Mouse (Mus musculus): Measurements from ENCODE around the gene Ect2. TPM values are rescaled to one million over a fixed set of nuclear protein-coding genes. Genes with fewer than 3 reads are reported as not detected.

Gene Ect2
- total and polyA plus RNA-seq, 3 experiments, result 29.9 to 38.9 (median 36.7) TPM

GRCm38 (mm10) chr3:27195573-27196227, 42.0 kb upstream of the Ect2 start:
- H3K4me3 ChIP-seq (replicated peaks in 1 of 3; ENCODE audit: low read depth in 2 of 3, low read length in 2 of 3, poor library complexity in 1 of 3), result no peak overlapping the region
- H3K36me3 ChIP-seq (replicated peaks in 1 of 2; ENCODE audit: control insufficient read depth in 1 of 2, insufficient read depth in 1 of 2, low read length in 1 of 2), result peaks cover 0 to 58% of the 10 kb centered on the region in 2 experiments
- in situ Hi-C loops (cut with MboI; ENCODE audit: low pct_ligation_motif_present, low pct_unique_long_range_greater_than_20kb, low sequenced_read_pairs) (no loop called here), dilution Hi-C loops (cut with MboI; ENCODE audit: extremely low pct_ligation_motif_present, extremely low pct_unique_long_range_greater_than_20kb, low sequenced_read_pairs) (no loop called here)
- H3K9me3 ChIP-seq (replicated peaks; ENCODE audit: low read length), result no peaks in the 10 kb centered on the region
- H3K4me1 ChIP-seq (ENCODE audit: control insufficient read depth in 1 of 2, insufficient read depth in 2 of 2), result peaks cover 0 to 23% of the 10 kb centered on the region in 2 experiments; a peak in 2 of 4 replicates
- H3K9ac ChIP-seq (ENCODE audit: insufficient read depth, low read depth), result no peak overlapping the region
- no peak for TF ChIP-seq SMC3 (IDR thresholded peaks at IDR 0.05; ENCODE audit: low read depth, low read length)
- no peaks in the 10 kb centered on the region for H3K27me3 ChIP-seq (replicated peaks)
- H3K79me2 ChIP-seq (replicated peaks; ENCODE audit: control insufficient read depth, extremely low read depth, insufficient read depth, poor library complexity, severe bottlenecking), result no peaks in the 10 kb centered on the region
- H3K4me2 ChIP-seq (ENCODE audit: insufficient read depth, low read depth, poor library complexity, severe bottlenecking), result no peak overlapping the region
- DNase-seq (ENCODE audit: extremely low read depth), result no peak
- H3K27ac ChIP-seq (ENCODE audit: insufficient read depth, low read depth), result no peak overlapping the region

- Histone ChIP-seq H3K4me2 (ENCODE audit: insufficient read depth, low read depth, poor library complexity, severe bottlenecking) (no peak overlapping the region), H3K27me3 (replicated peaks) (no peaks in the 10 kb centered on the region), H3K9ac (ENCODE audit: insufficient read depth, low read depth) (no peak overlapping the region), H3K36me3 (replicated peaks in 1 of 2; ENCODE audit: control insufficient read depth in 1 of 2, insufficient read depth in 1 of 2, low read length in 1 of 2) (peaks cover 0 to 62% of the 10 kb centered on the region in 2 experiments), H3K27ac (ENCODE audit: insufficient read depth, low read depth) (no peak overlapping the region), H3K4me1 (ENCODE audit: control insufficient read depth in 1 of 2, insufficient read depth in 2 of 2) (peaks cover 0 to 21% of the 10 kb centered on the region in 2 experiments; a peak in 2 of 4 replicates), H3K4me3 (replicated peaks in 1 of 3; ENCODE audit: low read depth in 2 of 3, low read length in 2 of 3, poor library complexity in 1 of 3) (no peak overlapping the region), H3K9me3 (replicated peaks; ENCODE audit: low read length) (no peaks in the 10 kb centered on the region), H3K79me2 (replicated peaks; ENCODE audit: control insufficient read depth, extremely low read depth, insufficient read depth, poor library complexity, severe bottlenecking) (no peaks in the 10 kb centered on the region; the same call in 1 of the 2 replicates)
- no peak for TF ChIP-seq E2F4 (IDR thresholded peaks at IDR 0.05; ENCODE audit: insufficient replicate concordance, low read depth, low read length)
- no peak for TF ChIP-seq TBP (conservative IDR thresholded peaks at IDR 0.05; ENCODE audit: low read depth, low read length)
- no peak for TF ChIP-seq EP300 (IDR thresholded peaks at IDR 0.05; ENCODE audit: low read length)
- TF ChIP-seq ZC3H11A (IDR thresholded peaks at IDR 0.05; ENCODE audit: low read depth, low read length), result no peak
- in situ Hi-C loops (cut with MboI; ENCODE audit: low pct_ligation_motif_present, low pct_unique_long_range_greater_than_20kb, low sequenced_read_pairs), result no loop called here
- dilution Hi-C loops (cut with MboI; ENCODE audit: extremely low pct_ligation_motif_present, extremely low pct_unique_long_range_greater_than_20kb, low sequenced_read_pairs), result no loop called here
- DNase-seq (ENCODE audit: extremely low read depth), result no peak
Observed at GRCm38 (mm10) chr3:27195153-27195552, 41.5 kb upstream of the Ect2 start.

- H3K36me3 ChIP-seq (replicated peaks in 1 of 2; ENCODE audit: control insufficient read depth in 1 of 2, insufficient read depth in 1 of 2, low read length in 1 of 2), result peaks cover 0 to 62% of the 10 kb centered on the region in 2 experiments
- in situ Hi-C loops (cut with MboI; ENCODE audit: low pct_ligation_motif_present, low pct_unique_long_range_greater_than_20kb, low sequenced_read_pairs), result no loop called here
- no peaks in the 10 kb centered on the region for H3K9me3 ChIP-seq (replicated peaks; ENCODE audit: low read length)
- no peak overlapping the region for H3K27ac ChIP-seq (ENCODE audit: insufficient read depth, low read depth)
- peak; percentile 42 for DNase-seq (ENCODE audit: extremely low read depth)
- no peaks in the 10 kb centered on the region; the same call in 1 of the 2 replicates for H3K79me2 ChIP-seq (replicated peaks; ENCODE audit: control insufficient read depth, extremely low read depth, insufficient read depth, poor library complexity, severe bottlenecking)
- H3K27me3 ChIP-seq (replicated peaks), result no peaks in the 10 kb centered on the region
- TF ChIP-seq RCOR1 (conservative IDR thresholded peaks at IDR 0.05; ENCODE audit: low read depth, low read length) (no peak), BHLHE40 (IDR thresholded peaks at IDR 0.05; ENCODE audit: low read depth, low read length) (peak; percentile 61), NRF1 (IDR thresholded peaks at IDR 0.05; ENCODE audit: low read depth, low read length) (no peak), CHD1 (IDR thresholded peaks at IDR 0.05; ENCODE audit: low read depth, low read length) (no peak), ZNF384 (IDR thresholded peaks at IDR 0.05; ENCODE audit: low read depth, low read length) (peak; percentile 54), ZMIZ1 (IDR thresholded peaks at IDR 0.05; ENCODE audit: low read depth, low read length) (no peak)
- no peak overlapping the region for H3K9ac ChIP-seq (ENCODE audit: insufficient read depth, low read depth)
- dilution Hi-C loops (cut with MboI; ENCODE audit: extremely low pct_ligation_motif_present, extremely low pct_unique_long_range_greater_than_20kb, low sequenced_read_pairs), result no loop called here
- H3K4me1 ChIP-seq (ENCODE audit: control insufficient read depth in 1 of 2, insufficient read depth in 2 of 2), result peaks cover 0 to 21% of the 10 kb centered on the region in 2 experiments; a peak in 2 of 4 replicates
- H3K4me2 ChIP-seq (ENCODE audit: insufficient read depth, low read depth, poor library complexity, severe bottlenecking), result no peak overlapping the region
- no peak overlapping the region for H3K4me3 ChIP-seq (replicated peaks in 1 of 3; ENCODE audit: low read depth in 2 of 3, low read length in 2 of 3, poor library complexity in 1 of 3)
Observed at GRCm38 (mm10) chr3:27193844-27194317, 40.2 kb upstream of the Ect2 start.

Measured in CH12.LX (cell line).